Mouse (Mus musculus): ENCODE results near the gene Ccdc78.
"Not testable (repeated sequence)": the region's sequence is repeated elsewhere in the genome, so short reads cannot be mapped to it uniquely, and the experiment has no call there.

Ccdc78 gene

GRCm38 (mm10) chr17:25783086-25783485 lies 3.3 kb upstream of the Ccdc78 start:
- no peak for DNase-seq (ENCODE audit: low read depth, low spot score)

- DNase-seq (ENCODE audit: low read depth, low spot score) = no peak
These were observed 2.4 kb upstream of the Ccdc78 start for GRCm38 (mm10) chr17:25783861-25784574.

GRCm38 (mm10) chr17:25785281-25785745 lies 1.1 kb upstream of the Ccdc78 start, which contains the start of gene Haghl:
Haghl (minus strand) TSS chr17:25785673.
- peak; percentile 93 for DNase-seq (ENCODE audit: low read depth, low spot score)

GRCm38 (mm10) chr17:25786781-25787504 lies 563 bp downstream of the Ccdc78 start:
- no peak for DNase-seq (ENCODE audit: low read depth, low spot score)

GRCm38 (mm10) chr17:25791320-25791842 lies 5.0 kb downstream of the Ccdc78 start:
- no peak for DNase-seq (ENCODE audit: low read depth, low spot score)

GRCm38 (mm10) chr17:25791843-25792527 lies 5.6 kb downstream of the Ccdc78 start:
- DNase-seq (ENCODE audit: low read depth, low spot score) = peak; percentile 64

GRCm38 (mm10) chr17:25792615-25793014 lies 6.2 kb downstream of the Ccdc78 start, which contains the start of gene Fam173a:
Fam173a (minus strand) TSS chr17:25792901.
- DNase-seq (ENCODE audit: low read depth, low spot score) = no peak

- DNase-seq (ENCODE audit: low read depth, low spot score) = no peak
These were observed 7.8 kb downstream of the Ccdc78 start for GRCm38 (mm10) chr17:25794197-25794596.

GRCm38 (mm10) chr17:25794998-25795397 lies 8.6 kb downstream of the Ccdc78 start:
- no peak for DNase-seq (ENCODE audit: low read depth, low spot score)

GRCm38 (mm10) chr17:25795609-25796092 lies 9.3 kb downstream of the Ccdc78 start, which contains the start of gene AC134908.4:
AC134908.4 (minus strand) TSS chr17:25795659.
- no peak for DNase-seq (ENCODE audit: low read depth, low spot score)

GRCm38 (mm10) chr17:25796211-25796771 lies 9.9 kb downstream of the Ccdc78 start:
- no peak for DNase-seq (ENCODE audit: low read depth, low spot score)

- peak; percentile 56 for DNase-seq (ENCODE audit: low read depth, low spot score)
These were observed 10.6 kb downstream of the Ccdc78 start, which contains the start of gene Metrn for GRCm38 (mm10) chr17:25796951-25797369. Metrn (minus strand) TSS chr17:25797136.

- peak; percentile 44 for DNase-seq (ENCODE audit: low read depth, low spot score)
These were observed 14.6 kb downstream of the Ccdc78 start for GRCm38 (mm10) chr17:25801029-25801428.

GRCm38 (mm10) chr17:25802825-25803517 lies 16.6 kb downstream of the Ccdc78 start:
- no peak for DNase-seq (ENCODE audit: low read depth, low spot score)

GRCm38 (mm10) chr17:25806507-25806906 lies 20.1 kb downstream of the Ccdc78 start:
- no peak for DNase-seq (ENCODE audit: low read depth, low spot score)

GRCm38 (mm10) chr17:25807452-25807851 lies 21.1 kb downstream of the Ccdc78 start:
- not testable (repeated sequence) for DNase-seq (ENCODE audit: low read depth, low spot score)

- no peak for DNase-seq (ENCODE audit: low read depth, low spot score)
These were observed 21.6 kb downstream of the Ccdc78 start for GRCm38 (mm10) chr17:25808028-25808427.

GRCm38 (mm10) chr17:25808789-25809605 lies 22.6 kb downstream of the Ccdc78 start, which contains the start of gene Fbxl16:
Fbxl16 (plus strand) TSS chr17:25809085.
- no peak for DNase-seq (ENCODE audit: low read depth, low spot score)

GRCm38 (mm10) chr17:25809606-25810340 lies 23.4 kb downstream of the Ccdc78 start:
- no peak for DNase-seq (ENCODE audit: low read depth, low spot score)
